Mouse (Mus musculus): Measurements from ENCODE around the gene Smpd2. TPM values are rescaled to one million over a fixed set of nuclear protein-coding genes. Genes with fewer than 3 reads are reported as not detected.

Smpd2 gene
- 18.6 to 25.2 TPM (median 22.7 TPM) in 4 replicates for total RNA-seq (2023)

DNA sequence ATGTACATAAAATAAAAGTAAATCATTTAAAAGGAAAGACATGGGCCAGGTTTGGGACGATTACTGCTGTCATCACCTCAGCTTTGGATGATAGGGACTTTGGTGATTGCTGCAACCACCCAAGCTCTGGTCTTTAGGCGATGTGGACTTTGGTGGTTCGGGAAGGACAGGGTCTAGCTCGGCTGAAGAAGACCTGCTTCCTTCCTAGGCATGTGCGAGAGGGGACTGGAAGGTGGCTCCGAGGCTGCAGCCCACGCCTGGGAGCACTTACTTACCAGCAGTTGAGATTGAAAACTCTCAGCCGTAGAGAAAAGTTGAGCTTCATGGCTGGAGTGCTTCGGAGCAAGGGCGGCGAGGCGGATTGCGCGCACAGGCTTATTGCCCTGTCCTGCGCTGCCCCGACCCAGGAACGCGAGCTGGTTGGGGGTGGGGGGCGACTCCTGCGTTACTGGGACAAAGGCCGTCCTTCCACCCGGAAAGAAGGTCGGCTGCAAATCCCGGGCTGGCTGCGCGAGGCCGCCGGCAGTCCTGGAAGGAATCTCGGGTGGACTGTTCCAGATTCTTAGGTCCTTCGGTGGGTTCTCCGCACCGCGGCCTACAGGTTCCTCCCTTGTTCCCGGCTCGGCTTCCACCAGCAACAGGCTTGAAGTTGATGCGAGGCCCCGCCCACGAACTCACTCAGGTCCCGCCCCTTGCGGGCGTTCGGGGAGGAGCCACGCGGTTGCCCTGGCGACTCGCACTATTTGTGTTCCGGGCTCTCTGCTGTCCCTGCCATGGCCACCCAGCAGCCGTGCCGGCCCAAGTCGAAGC, at the start of gene Smpd2, which contains the start of gene Ppil6:
TSS of gene Smpd2 (minus strand) at position 662 of the 810 bp plus-strand sequence.
TSS of gene Ppil6 (plus strand) at position 732 of the 810 bp plus-strand sequence.

DNA sequence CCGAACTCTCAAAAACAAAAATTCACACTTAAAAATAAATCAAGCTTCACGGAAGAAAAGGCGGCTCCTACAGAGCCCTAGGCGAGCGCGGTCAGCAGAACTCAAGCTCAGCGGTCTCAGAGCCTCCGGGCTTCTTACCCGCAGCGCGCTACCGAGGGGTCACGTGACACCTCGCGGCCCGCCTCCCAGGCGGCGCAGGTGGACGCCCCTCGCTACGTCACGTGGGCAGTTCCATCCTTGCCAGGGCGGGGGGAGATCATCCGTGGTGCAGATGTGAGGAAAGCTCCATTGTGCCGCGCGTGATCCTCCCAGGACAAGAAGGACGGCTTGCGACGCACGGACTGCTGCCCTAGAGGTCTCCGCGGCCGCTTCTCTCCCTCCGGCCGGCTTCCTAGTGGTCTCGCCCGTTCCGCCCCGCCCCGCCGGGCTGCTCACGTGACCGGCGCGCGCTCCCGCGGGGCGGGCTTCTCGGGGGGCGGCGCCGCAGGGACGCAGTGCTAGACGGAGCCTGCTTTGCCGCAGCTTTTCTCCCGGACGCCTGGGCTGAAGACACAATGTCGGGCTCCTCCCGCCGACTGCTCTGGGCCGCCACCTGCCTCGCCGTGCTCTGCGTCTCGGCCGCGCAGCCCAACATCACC, 28.9 kb upstream of the Smpd2 start, which contains the start of gene Cd164:
TSS of gene Cd164 (plus strand) at position 434 of the 638 bp plus-strand sequence.

DNA sequence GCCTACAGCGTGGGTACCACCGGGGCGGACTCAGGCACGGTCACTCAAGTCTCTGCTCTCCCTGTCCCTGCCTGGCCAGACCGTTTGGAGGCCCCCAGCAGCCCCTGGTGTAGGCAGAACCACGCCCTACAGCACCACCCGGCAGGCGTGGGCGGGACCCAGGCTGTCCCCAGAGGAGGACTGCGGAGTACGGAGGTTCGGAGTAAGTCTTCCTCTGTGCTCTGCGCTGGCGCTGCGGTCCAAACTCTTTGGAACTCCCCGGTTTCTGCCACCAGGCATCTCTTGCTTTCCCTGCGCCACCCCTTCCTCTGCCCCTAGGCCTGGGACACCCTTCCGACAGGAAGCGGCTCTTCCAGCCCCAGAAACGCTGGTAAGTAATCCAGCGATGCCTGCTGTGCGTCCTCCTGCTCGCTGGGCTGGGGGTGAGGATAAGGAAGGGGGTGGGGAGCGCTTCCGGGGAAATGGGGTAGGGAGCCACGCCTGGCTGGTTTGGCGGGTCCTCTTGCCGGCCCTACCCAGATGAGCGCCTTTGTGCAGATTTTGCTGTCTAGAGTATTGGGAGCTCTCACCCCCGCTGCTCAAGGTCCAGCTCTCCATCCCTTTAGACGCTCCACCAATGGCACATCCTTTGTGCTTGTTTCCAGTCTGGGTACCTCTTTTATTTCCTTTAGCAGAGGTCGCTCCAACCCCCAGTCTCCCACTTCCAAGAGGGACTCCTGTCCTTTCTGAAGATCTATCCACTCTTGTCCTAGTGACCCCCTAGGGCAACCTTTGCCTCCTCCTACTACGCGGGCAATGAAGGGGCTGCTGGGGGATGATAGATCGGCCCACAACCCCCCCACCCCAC, 13.8 kb downstream of the Smpd2 start, which contains the start of gene Mical1:
TSS of gene Mical1 (plus strand) at position 144 of the 847 bp plus-strand sequence.

DNA sequence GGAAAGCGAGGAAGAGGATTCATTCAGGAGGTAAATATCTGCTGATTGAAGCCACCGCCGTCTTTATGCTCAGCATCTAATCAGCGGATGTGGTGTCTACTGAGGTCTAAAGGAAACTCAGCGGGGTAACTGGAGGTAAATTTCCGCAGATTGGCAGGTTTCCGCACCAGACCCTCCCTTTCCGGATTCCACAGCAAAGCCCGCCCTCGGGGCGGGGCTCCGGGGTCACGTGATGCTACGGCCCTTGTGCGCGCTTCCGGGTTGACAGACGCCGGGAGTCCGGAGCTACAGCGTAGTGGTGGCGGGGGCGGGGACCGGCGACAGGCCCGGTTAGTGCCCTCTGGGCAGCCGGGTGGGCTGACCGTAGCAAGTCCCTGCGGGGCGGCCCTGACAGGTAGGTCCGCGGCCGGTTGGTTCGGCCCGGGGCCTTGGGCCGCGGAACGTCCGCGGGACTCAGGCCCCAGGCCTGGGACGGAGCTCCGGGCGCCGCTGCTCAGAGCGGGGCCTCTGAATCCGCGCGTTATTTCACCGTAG, 40.0 kb downstream of the Smpd2 start, which contains the start of gene Zbtb24:
TSS of gene Zbtb24 (plus strand) at position 247 of the 534 bp plus-strand sequence.

Other genes starting within 250 kb of the Smpd2 start
- 31.4 to 34.3 TPM (median 32.6 TPM) in 4 replicates for gene Fig4, start 187.1 kb downstream of the Smpd2 start, total RNA-seq (2023)
- gene Ak9, start 186.4 kb downstream of the Smpd2 start, total RNA-seq (2023) = 0.09 to 0.19 TPM (median 0.09 TPM) in 3 of 4 replicates, not detected in the other
- 39.8 to 48.2 TPM (median 42.5 TPM) in 4 replicates for gene Zbtb24, start 40.0 kb downstream of the Smpd2 start, total RNA-seq (2023)
- gene Mical1, start 14.1 kb downstream of the Smpd2 start, total RNA-seq (2023) = 329 to 349 TPM (median 331 TPM) in 4 replicates
- gene Ppil6, start 70 bp upstream of the Smpd2 start, total RNA-seq (2023) = 2.0 to 2.1 TPM in 2 of 4 replicates, not detected in the others
- 288 to 300 TPM (median 291 TPM) in 4 replicates for gene Cd164, start 29.0 kb upstream of the Smpd2 start, total RNA-seq (2023)
- 0.38 to 0.54 TPM in 2 of 4 replicates, not detected in the others for gene Ccdc162, start 226.3 kb upstream of the Smpd2 start, total RNA-seq (2023)

Data from B cell, adult 62 days (primary cell).